Mouse (Mus musculus) liver, adult 2 months (tissue): Measurements from ENCODE around the gene Hoxa5.

Experiments used
- CTCF ChIP-seq: fragments of 200-500 bp; IDR thresholded peaks from 2 replicates; pipeline ENCODE4 v1.5.1; 2011; ENCODE audit warnings: low read depth, low read length, control low read depth
- POLR2A ChIP-seq: fragments of 200-500 bp; IDR thresholded peaks from 2 replicates; pipeline ENCODE4 v1.6.1; 2011; ENCODE audit warnings: low read length, control low read depth; ENCODE audit not compliant: insufficient read depth; ENCODE audit errors: extremely low read depth

GRCm38 (mm10) chr6:52222729-52223128, 18.3 kb upstream of the Hoxa5 start:
- TF ChIP-seq CTCF, result no peak
- no peak for TF ChIP-seq POLR2A
